Mouse (Mus musculus) A20 (cell line): ENCODE data around the gene Atp5s.

Experiments
- DNase-seq: peaks from one replicate; pipeline ENCODE4 v3.0.0-alpha.2; 2011; ENCODE audit warnings: low read depth, low spot score

The Atp5s gene

DNA sequence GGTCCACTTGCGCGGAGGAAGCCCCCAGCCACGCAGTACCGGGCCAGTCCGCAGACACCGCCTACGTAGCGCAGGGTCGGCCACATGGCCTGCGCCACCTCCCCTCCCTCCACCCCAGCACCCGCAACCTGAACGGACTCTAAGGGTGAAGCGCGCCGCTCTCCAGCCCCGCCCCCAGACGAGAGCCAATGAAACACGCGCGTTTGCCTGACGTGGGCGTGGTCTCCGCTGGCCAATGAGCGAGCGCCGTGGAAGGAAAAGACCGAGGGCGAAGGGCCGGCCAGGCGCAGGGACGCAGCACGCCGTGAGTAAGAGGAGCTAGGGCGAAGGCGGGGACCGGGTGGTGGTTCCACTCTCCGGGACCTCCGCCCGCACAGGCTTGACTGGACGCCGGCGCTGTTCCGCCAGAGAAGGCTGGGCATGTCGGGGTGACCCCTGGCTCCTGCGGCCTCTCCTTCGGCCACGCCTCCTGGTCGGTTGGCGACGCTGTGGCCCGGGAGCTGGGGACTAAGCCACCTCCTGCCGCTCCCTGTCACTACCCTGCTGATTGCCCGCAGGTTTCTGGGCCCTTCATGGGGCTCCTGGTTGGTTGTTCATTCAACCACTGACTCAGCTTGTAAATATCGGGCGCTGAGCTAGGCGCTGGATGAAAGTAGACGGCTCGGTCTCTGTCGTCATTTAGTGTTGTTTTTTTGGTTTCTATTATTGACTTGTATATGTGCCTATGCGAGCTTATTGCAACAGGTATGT, at the start of gene Atp5s, which contains the start of gene L2hgdh:
Gene Atp5s (plus strand): TSS at position 240 of the 750 bp plus-strand sequence.
Gene L2hgdh (minus strand): TSS at position 163 of the 750 bp plus-strand sequence.
- DNase-seq, result peak; percentile 97

DNA sequence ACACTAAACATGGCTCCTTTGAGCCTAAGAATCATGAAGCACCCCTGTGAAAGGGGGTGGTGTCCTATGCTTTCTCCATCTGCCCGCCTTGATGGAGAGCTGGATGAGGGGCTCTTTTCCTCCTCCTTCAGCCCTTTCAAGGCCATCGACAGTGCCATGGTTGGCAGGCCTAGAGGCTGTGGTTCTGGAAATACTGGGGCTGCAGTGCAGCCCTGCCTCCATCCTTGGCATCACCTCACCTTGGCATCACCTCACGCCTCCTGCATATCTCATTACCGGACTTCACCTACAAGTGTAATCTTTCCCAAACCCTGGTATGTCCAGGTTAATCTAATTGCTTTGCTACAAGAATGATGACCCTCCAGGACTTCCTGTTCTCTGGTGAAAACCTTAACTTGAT, 48.6 kb upstream of the Atp5s start:
- DNase-seq, result no peak

DNA sequence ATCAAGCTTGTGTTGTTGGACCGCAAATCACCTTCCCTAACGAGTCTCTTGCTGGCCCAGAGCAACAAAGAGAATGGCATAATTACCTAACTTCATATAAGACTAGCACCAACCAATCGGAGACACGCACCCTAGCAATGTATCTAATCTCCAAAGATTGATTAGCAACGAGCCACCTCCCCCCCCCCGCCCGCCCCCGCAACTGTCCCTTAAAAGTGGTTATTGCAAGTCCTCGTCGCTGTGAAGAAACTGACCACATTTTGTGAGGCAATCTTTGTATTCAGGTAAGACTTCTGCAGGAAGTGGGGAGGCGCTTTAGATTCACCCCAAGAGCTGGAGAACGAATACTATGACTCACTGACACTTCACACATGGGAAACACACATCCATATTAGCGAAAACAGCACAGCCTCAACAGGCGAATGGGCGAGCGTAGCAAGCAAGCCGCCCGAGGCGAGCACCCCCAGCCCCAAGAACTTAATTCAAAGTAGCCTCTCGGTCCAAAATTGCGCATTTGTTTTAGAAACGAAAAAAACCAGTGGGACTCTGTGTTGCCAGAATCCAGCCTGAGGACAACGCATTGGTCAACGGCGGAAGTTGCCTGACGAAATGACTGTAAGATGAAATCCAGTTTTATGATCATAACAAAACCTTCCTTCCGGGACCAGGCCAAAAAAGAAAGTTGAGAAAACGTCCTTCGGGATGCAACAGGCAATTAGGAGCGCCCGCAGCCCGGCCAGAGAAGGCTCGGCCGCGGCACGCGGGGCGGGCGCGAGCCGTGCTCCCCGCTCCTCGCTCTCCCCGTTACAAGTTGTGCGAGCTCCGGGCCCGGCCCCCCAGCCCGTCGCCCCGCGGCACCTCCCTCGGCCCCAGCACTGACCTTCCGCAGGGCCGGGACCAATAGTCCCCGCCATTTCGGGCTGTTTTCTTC, 43.9 kb upstream of the Atp5s start:
- peak; percentile 75 for DNase-seq

DNA sequence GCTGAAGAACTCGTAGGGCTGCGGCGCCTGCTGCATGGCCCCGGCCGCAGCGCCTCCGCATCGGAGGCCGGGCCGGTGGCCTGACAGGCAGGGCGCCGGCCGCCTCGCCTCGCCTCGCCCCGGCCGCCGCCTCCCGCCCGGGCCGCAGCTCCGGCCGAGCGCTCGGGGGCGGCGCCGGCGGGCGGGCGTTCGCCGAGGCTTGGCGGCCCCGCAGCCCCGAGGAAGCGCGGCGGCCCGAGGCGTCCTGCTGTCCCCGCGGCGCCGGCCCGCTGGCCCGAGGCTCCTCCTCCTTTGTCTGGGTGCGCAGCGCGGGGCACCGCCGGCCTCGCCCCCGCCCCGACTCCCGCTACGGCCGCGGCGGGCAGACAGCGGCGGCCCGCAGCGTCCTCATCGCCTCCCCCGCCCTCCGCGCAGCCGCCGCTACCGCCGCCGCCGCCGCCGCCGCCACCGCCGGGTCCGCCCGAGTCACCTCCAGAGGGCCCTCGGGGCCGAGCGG, 43.1 kb upstream of the Atp5s start, which contains the start of gene Sos2:
Gene Sos2 (minus strand): TSS at position 287 of the 496 bp plus-strand sequence.
- DNase-seq, result peak; percentile 40

DNA sequence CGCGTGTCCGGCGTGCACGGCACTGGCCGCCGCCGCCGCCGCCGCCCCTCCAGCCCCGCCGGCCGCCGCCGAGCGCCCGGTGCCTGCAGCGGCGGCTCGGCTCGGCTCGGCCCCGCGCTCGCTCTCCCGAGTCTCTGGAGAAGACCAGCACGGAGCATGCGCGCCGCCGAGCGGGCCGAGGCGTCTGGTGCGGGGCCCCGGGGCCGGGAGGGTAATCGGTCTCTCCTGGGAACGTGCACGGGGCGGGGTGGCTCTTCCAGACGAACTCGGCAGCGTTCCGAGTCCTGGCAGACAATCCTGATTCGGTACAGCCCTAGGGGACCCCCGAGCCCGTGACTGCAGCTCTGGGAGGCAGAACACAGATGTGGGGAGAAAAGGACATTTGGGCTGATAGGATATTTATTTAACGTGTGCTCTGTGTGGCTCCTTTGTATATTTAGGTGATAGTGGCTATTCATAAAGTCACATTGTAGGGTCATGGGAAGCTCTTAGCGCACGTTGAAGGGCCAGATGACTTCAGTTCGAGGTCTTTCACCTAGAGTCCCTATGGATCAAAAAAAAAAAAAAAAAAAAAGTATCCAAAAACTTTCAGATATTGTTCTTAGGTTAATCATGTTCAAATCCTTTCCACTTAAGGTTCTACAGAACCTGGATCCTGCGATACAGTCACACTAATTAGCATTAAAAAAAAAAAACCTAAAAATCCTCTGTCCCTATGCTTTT, 42.5 kb upstream of the Atp5s start:
- peak; percentile 85 for DNase-seq

DNA sequence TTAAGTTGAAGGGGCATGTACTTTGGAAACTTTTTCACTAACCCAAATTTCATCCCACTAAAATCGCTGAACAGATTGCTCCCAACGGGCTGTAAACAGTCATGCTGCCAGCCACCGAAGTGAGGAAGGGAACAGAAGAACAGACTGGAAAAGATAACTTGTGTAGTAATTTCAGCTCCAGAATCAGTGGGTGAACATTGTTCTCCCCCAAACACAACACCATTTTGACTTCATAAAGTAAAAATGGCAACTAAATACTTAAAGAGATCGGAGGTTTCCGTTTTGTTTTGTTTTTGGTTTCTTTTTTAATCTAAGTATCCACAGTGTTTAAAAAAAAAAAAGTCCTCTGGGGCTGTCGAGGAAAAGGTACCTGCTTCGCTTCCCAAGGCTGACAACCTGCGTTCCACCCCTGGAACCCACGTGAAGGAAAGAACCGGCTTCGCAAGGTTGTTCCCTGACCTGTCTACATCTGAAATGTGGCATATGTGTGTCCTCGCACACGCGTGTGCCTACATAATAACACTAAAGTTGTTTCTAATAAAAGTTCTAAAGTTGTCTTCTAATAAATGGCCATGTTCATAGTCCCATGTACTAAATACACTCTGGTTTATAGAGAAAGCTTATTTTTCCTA, 41.8 kb upstream of the Atp5s start:
- peak; percentile 58 for DNase-seq

DNA sequence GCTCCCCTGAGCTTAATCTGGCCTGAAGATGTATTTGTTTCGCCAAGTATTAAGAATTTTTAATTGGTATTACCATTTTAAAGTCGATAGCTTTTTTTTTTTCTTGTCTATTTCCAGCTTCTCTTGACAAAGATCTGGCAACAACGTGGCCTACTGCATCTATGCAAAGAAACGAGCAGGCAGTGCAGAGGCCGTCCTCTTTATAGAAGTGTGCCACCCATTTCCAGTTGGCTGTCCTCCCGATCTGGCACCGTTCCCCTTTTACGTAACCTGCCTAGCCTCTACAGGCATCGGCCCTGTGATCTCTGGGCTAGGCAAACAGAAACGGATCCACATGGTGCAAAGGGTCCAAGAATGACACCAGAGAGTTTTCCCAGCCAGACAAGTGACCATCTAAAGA, 41.2 kb upstream of the Atp5s start:
- DNase-seq, result peak; percentile 75

DNA sequence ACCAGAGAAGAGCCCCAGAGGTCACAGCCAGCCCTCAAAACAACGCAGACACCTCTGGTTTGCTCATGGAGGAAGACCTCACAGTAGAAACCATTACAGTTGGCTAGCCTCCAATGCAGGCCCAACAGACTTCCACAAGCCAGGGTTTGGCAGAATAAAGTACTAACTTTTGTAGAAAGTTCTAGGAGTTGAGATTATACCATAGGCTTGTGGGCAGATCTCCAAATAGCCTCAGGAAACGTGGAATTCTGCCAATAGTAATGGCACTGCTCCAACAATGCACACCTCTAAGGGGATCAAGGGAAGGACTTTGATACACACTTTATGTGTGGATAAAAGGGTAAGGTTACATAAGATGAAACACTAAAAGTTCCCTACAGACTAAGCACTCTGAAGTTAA, 36.4 kb upstream of the Atp5s start:
- DNase-seq, result no peak

DNA sequence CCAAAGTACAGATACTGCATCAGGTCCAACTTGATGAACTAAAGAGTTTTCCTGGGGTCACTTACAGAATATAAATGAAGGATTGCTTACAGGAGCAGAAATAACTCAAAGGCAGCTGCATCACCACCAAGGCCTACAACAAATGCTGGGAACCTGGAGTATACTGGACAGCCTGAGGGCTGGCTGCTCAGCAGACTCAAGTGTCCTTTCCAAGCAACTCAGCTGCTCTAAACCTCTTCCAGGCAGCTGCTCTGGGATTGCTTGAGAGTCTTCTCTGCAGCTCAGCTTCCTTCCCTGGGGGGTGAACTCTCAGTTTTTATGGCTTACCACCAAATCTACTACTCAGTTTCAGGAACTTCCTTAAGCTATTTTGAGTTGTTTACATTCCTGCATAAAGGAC, 35.7 kb upstream of the Atp5s start:
- no peak for DNase-seq

DNA sequence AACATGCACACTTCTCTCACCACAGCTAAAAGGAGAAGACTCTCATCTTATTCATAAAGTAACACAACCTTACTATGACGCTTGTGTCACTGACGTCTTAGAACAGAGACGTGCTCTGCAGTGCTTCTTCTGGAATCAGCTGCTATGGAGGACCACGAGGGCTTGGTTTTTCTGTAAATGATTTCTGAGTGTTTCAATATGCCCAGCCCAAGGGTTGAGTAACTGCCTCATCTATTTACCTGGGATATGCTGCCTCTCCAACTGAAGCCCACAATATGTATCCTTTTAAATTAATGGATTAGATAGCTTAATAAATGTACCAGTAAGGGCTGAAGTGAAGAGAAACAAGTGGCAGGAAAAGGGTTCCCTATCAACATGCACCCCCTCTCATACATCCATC, 34.0 kb upstream of the Atp5s start:
- DNase-seq, result no peak

DNA sequence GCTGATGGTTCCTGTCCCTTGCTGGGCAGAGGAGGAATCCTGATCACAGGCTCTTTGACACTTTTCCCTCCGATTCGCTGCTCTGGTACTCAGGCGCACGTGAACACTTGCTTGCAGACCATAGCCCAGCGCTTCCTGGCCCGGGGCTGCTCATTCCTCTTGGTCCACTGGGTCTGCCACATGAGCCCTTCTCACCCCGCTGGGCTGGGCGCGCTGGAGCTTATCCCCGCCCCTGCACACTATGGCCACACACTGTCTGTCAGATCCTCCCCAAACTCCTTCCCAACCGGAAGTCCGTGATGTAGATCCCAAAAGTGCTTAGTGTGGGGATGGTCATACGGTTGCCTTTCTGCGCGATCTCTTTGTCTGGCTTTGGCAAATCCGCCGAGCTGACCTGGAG, 31.3 kb upstream of the Atp5s start:
- no peak for DNase-seq

DNA sequence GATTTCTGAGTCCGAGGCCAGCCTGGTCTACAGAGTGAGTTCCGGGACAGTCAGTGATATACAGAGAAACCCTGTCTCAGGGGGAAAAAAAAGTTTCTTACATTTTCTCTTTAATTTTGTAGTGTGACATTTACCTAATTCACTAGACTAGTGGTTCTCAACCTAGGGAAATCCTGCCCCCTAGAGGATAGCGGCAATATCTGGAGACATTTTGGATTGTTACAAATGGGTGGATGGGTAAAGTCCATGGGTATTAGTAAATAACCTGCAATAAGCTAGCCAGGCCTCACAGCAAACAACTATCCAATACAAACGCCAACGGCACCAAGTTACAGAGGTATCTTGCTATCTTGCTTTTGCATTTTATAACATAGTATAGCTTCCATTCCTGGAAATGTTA, 28.0 kb upstream of the Atp5s start:
- peak; percentile 70 for DNase-seq

DNA sequence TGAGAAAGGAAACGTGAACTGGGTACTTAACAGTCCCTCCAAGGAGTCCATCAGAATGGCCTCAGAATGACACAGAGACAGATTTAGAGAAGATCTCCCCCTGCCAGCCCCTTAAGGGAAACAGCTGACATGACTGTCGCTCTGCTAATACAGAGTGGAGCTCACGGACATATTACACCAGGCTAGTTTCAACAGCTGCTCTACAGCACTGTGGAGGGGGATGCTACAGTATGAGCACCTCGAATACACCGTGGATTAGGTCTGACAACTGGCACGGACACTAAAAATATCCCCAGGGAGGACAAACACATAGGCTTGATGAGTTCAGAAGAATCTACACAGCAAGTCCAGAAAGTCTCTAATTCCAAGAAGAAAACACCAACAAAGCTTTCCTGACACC, 26.4 kb upstream of the Atp5s start:
- DNase-seq, result no peak

DNA sequence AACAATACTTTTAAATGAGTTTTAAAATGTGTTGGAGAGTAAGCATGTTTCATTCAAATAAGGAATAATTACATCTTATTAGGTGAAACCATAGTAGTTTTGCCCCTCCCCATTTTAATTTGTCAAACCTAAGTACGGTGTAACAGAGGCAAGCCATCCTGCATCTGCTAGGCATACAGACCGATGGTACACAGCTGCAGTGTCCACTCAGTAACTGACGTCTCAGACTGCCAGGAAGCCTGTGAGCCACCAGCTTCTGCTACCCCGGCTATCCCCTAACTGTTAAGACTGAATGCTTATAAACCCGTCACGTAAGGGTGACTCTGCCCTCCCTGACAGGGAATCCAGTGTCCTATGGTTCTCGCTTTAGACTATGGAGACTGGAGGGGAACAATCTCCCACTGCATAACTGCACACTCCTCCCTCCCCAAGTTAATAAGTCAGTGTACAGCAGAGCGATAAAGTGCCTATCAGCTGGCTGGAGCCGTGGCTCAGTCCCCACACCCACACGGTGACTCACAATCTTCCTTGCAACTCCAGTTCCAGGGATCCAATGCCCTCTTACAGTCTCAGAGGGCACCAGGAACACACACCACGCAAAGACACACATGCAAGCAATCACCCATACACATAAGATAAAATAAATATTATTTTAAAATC, 19.8 kb upstream of the Atp5s start:
- no peak for DNase-seq

DNA sequence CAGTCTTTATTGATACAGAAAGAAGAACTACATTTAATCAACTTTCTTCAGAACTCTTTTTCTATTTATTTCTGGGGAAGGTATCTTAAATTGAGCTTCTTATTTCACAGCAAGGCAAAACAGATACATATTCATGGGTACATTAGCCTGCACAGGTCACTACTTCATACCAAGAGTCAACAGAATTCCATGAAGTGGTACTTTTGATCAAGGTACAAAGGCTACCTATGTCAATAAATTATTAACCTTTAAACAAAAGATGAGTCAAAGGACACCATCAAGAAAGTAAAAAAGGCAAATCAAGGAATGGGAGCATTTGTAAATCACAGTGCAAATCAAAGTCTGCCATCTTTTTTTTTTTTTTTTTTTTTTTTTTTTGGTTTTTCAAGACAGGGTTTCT, 11.1 kb upstream of the Atp5s start:
- no peak for DNase-seq

DNA sequence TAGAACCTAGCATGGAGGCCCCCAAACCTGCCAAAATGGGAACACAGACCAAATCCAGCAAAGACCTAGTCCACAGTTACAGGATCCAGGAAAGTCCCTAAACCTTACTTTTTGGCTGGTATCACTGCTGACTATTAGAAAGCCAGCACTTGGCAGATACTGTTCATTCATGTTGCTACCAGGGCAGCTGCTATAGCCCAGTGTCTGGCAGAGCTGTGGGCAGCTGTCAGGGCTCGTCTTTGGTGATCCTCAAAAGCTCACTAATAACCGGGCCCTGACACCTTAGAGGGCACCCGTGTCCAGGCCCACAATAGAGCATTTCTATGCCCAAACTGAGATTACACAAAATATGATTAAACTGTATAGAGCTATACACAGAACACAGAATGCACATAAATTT, 1.9 kb upstream of the Atp5s start:
- DNase-seq, result no peak

DNA sequence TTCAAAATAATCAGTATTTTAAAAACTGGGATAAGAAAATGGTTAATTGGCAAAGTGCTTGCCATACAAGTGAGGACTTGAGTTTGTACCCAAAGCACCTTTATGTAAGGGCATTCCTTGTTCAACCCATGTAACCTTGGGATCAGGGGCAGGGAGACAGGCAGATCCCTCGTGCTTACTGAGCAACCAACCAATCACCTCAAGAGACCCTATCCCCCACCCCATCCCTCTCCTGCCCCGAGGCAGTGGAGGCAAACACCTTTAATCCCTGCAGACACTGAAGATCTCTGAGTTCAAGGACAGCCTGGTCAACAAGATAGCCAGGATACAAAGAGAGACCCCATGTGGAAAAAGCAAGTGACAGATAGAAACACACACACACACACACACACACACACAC, 1.4 kb upstream of the Atp5s start:
- no peak for DNase-seq

DNA sequence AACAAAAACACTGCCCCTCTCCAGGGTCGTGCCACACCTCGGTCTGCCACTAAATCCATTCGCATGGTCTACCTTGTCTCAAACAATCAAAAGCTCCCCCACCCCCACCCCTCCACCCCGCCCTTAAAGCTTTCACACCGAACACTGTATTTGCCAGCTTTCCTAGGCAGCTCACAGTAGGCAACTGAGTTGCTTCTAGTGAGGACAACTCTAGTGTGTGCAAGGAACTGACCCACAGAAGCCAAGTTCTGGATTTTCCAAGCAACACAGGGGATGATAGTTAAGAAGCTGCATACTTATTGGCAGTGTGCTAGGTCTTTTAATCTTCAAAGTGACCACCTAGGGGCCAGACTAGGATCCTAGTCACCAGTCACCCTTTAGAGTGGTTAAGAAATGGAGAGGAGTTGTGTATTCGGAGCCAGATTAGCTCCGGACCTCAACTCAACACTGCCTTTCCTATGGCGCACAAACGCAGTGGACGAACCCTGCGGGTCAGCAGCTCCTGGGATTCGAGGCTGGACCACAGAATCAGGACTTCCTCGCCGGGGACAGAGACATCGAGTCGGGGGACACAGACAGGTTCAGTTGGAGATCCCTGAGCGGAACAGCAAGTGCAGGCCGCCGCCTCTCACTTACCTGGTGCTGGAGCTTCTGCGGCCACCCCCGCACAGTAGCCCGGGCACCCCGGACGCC, 586 bp upstream of the Atp5s start:
- no peak for DNase-seq

DNA sequence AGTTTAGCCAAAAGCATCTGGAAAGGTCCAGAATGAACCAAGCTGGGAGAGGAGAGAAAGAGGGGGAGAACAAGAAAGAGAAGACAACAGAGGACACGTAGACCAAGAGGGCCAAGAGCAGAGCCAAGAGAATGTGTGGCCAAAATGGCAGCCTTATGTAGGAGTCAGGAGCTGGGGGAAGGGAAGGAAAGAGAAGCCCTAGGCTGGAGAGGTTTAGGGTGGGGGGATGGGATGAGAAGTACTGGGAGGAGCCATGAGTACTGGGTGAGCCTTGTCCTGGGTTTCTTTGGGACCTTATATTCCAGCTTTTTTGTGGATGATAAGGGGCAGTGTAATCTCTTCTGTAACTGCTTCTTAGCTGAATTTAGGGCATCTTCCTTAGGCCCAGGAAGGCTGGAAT, 4.5 kb downstream of the Atp5s start:
- DNase-seq, result no peak

DNA sequence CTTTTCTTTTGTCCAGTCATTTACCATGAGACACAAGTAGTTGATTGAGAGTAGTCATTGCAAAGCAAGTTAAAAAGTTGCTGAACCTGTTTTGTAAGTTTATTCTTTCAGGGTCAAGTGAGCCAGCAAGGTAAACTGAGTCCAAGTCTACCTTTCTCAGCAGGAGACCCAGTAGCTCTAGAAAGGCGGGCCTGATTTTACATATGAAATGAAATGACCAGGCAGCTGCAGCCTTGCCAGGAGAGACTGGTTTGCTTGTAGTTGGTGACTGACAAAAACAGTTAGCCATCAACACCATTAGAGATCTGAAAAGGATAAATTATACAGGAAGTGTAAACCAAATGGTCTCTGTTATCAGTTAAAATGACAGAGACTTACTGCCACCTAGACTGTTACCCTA, 5.6 kb downstream of the Atp5s start:
- DNase-seq, result no peak
